Mouse (Mus musculus) spleen, adult 2 months (tissue): Measurements from ENCODE around the gene Prkg1.

Experiments used
- CTCF ChIP-seq: fragments of 200-500 bp; IDR thresholded peaks from 2 replicates; pipeline ENCODE4 v1.5.1; 2011; ENCODE audit warnings: mild to moderate bottlenecking, inconsistent platforms; ENCODE audit not compliant: insufficient read depth, insufficient read length, insufficient replicate concordance; ENCODE audit errors: extremely low read depth
- POLR2A ChIP-seq: fragments of 200-500 bp; IDR thresholded peaks from 2 replicates; pipeline ENCODE4 v1.6.1; 2011; ENCODE audit warnings: low read depth, low read length, inconsistent platforms

GRCm38 (mm10) chr19:31514490-31514889 is 250.3 kb downstream of the Prkg1 start:
- no peak for TF ChIP-seq CTCF
- TF ChIP-seq POLR2A = no peak
